Mouse (Mus musculus) embryo, embryonic 9.5 days (tissue): ENCODE measurements around the gene March7.

Experiments used
- DNase-seq: peaks from one replicate; pipeline ENCODE4 v3.0.0-alpha.2; 2017; ENCODE audit errors: extremely low spot score

The March7 gene

DNA sequence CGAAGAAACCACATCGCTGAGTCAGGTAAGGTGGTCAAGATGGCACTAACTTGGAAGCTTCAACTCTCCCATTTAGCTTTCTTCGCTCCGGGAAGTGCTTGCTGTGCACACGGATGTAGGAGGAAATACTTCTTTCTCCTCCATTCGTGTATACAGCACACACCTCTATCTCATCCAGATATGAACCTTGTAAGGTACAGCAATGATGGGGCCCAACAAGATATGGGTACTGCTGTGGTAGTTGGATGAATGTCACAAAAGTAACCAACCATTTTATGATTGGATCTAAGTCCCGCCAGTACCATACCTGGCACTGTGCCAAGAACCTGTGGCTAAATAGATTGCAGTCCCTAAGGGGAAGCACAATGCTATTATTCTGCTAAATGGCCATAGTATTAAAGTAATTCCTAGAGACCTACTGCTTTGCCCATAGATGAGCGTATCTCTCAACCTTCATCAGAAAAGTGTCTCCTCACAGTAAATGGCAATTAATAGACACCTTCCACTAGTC is 75.5 kb downstream of the March7 start:
- DNase-seq: no peak

DNA sequence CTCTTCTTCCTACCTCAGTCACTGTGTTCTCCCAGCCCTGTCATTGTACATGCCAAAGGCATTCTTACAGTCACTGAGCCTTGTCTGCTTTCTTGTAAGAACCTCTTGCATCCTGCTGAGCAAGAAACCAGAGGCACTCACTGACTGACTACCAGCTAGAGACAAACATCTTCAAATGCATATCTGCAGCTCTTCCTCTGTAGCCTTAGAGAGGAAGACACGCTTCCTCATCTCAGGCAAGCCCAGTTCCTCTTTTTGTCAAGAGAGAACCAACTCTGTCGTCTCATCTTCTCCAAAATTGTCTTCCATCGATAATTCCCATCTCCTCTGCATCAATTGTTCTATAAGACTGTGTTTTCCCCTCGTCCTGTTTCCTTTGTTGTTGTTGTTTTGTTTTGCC is 78.9 kb downstream of the March7 start:
- no peak for DNase-seq

DNA sequence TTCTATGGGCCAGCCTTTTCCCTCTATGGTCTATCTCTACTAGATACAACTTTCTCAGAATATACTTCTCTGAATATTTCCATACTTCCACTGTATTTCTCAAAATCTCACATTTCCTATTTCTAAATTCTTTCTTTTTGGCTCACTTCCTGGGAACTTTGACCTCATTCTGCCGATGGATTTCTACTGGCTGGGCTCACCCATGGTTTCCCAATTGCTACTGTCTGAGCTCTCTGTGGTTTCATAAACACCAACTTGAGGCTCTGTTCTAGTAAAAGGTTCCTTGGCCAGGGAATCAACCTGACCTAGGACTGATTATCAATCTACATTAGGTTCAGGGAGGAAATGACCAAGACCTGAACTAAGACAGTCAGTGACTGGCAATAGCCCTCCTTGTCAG is 79.8 kb downstream of the March7 start:
- no peak for DNase-seq

DNA sequence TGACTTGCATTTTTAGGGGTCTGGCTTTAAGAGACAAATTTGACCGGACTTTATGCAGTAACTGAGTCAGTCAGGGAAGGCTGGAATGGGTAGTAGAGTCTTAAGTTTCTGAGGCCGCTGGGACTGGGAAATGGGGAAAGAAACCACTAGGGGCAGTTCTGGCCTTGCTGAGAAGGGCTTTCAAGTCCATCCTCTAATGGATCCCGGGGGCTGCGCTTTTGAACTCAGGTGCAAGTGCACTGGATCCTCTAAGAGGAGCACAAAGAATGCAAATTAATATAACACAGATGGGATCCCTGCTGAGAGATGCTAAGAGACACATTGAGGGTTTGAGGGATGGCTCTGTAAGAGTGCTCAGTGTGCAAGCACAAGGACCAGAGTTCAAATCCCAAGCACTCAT is 81.7 kb downstream of the March7 start:
- DNase-seq: no peak

DNA sequence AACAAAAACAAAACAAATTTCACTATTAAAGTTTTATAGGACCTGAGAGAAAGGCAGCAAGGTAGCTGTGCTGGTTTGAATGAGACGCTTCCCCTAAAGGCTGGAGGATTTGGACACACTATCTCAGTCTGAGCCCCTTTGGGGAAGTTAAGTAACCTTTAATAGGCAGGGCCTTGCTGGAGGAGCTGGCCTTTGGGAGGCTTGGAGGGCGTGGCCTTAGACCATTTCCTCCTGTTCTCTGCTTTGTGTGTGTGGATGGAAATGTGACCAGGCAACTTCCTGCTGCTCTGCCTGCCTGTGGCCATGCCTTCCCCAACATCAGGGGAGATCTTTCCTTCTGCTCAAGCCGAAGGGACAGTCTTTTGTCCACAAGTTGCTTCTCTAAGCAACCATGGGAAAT is 88.6 kb downstream of the March7 start:
- no peak for DNase-seq

DNA sequence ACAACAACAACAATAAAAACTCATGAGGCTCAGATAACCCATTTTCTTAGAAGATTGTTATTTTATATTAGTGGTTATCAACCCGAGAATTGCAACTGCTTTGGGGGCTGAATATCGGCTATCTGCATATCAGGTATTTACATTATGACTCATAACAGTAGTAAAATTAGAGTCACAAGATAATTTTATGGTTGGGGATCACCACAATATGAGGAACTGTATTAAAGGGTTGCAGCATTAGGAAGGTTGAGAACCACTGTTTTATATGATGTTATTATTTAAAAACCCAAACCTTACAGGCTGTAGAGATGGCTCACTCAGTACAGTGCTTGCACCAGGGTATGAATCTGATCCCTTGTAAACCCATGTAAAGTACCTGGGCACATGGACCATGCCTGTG is 89.6 kb downstream of the March7 start:
- no peak for DNase-seq
